Mouse (Mus musculus): ENCODE results near the gene Rpl36.

- TF ChIP-seq CTCF (IDR thresholded peaks at IDR 0.05; ENCODE audit: low read depth): no peak; the same call in 1 of the 2 replicates
- no peak for TF ChIP-seq EP300 (IDR thresholded peaks at IDR 0.05; ENCODE audit: low read depth)
Observed at GRCm38 (mm10) chr17:56626754-56627470, 13.7 kb downstream of the Rpl36 start, which contains the start of gene Lonp1.

Measured in heart, postnatal 0 days (tissue).